Mouse (Mus musculus): Measurements from ENCODE around the gene H2-DMa.

DNA sequence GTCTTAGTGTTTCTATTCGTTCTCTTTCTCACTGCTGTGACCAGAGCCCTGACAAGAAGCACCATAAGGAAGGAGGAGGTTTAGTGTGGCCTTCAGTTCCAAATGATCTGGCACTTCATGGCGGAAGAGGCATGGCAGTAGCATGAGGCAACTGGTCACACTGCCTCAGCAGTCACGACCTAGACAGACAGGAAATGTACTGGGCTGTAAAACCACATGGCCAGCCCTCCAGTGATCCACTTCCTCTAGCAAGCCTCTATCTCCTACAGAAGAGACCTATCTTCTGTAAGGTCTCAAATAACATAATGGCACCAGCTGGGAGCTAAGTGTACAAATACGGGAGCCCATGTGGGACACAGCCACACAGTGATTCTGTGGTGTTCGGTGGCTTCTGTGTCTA, 47.2 kb upstream of the H2-DMa start:
- TF ChIP-seq CTCF (IDR thresholded peaks at IDR 0.05; ENCODE audit: borderline replicate concordance, insufficient read depth, low read depth, low read length) (no peak), POLR2A (IDR thresholded peaks at IDR 0.05; ENCODE audit: borderline replicate concordance, insufficient read depth, low read length) (no peak)
